Mouse (Mus musculus) stomach, embryonic 14.5 days (tissue): Measurements from ENCODE around the gene Pnp. TPM values are rescaled to one million over a fixed set of nuclear protein-coding genes. Genes with fewer than 3 reads are reported as not detected.
"Not testable (repeated sequence)": the region's sequence is repeated elsewhere in the genome, so short reads cannot be mapped to it uniquely, and the experiment has no call there.

Experiments used
- ATAC-seq: fragments of 200-750 bp; cut with Nextera tagmentation; 2 replicates; pipeline ENCODE4 v1.8.0; 2017; ENCODE audit warnings: low read depth, moderate TSS enrichment; ENCODE audit not compliant: insufficient number of reproducible peaks, insufficient read depth, low FRiP score
- H3K27ac ChIP-seq: fragments of 300-500 bp; sonication (generic); 2 replicates; pipeline ENCODE4 v1.5.1; 2014; ENCODE audit warnings: mild to moderate bottlenecking, low read length, moderate library complexity, mixed read lengths
- H3K27me3 ChIP-seq: fragments of 300-500 bp; sonication (generic); 2 replicates; pipeline ENCODE4 v1.6.1; 2014; ENCODE audit warnings: low read length, control low read depth, mixed read lengths; ENCODE audit not compliant: control insufficient read depth, insufficient read depth
- H3K36me3 ChIP-seq: fragments of 300-500 bp; sonication (generic); 2 replicates; pipeline ENCODE4 v1.6.1; 2014; ENCODE audit warnings: mild to moderate bottlenecking, control low read depth, low read length, moderate library complexity, mixed read lengths; ENCODE audit not compliant: control insufficient read depth, insufficient read depth
- H3K4me1 ChIP-seq: fragments of 300-500 bp; sonication (generic); 2 replicates; pipeline ENCODE4 v1.6.1; 2014; ENCODE audit warnings: low read length, control low read depth, mixed read lengths; ENCODE audit not compliant: control insufficient read depth, insufficient read depth
- H3K4me2 ChIP-seq: fragments of 300-500 bp; sonication (generic); replicated peaks from 2 replicates; pipeline ENCODE4 v1.6.1; 2014; ENCODE audit warnings: low read depth, low read length, control low read depth
- H3K4me3 ChIP-seq: fragments of 300-500 bp; sonication (generic); 2 replicates; pipeline ENCODE4 v1.5.1; 2014; ENCODE audit warnings: low read depth, low read length, control low read depth
- H3K9ac ChIP-seq: fragments of 300-500 bp; sonication (generic); replicated peaks from 2 replicates; pipeline ENCODE4 v1.6.1; 2014; ENCODE audit warnings: low read depth, mild to moderate bottlenecking, control low read depth, low read length, moderate library complexity, mixed read lengths
- H3K9me3 ChIP-seq: fragments of 300-500 bp; sonication (generic); 2 replicates; pipeline ENCODE4 v1.6.1; 2016; ENCODE audit warnings: low read depth, low read length, control low read depth; ENCODE audit not compliant: control insufficient read depth
- WGBS: fragments of 180-500 bp; shearing (Covaris S2); extraction: QIAGEN DNeasy Blood & Tissue Kit; methylation state at CpG from one replicate; pipeline ENCODE4 v1.1.7; 2014; 5-methylcytosine and 5-hydroxymethylcytosine counted together
- polyA plus RNA-seq: library from polyadenylated mRNA; unstranded; fragments of >200 nt; fragmentation: Nextera tagmentation; extraction: Ambion mirVana; gene quantifications from 2 replicates; pipeline ENCODE4 v1.2.1, GENCODE M21; 2014

Gene Pnp
- polyA plus RNA-seq, 1 experiment from 2014 or later = 59.5 TPM

DNA sequence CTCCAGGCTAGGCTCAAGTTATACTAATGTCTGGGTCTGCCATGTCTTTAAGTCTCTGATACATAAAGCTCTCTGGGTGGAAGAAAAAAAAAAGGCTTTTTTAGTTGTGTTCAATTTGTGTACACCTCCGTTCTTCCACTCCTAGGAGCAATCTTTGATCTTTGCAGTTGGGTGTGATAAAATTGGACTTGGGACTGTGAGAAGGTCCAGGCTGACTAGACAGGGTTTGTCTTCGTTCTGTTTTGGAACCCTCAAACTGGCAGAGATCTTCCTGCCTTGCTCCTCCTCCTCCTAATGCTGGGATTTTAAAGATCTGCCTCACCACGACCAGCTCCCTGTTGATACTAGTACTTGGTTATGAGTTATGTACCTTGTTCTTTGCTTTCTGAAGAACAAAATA, 26.3 kb downstream of the Pnp start:
- H3K9me3 ChIP-seq, H3K4me1 ChIP-seq, H3K27ac ChIP-seq, H3K9ac ChIP-seq, ATAC-seq, H3K4me2 ChIP-seq, H3K4me3 ChIP-seq, H3K27me3 ChIP-seq, H3K36me3 ChIP-seq: not testable (repeated sequence)
- 76% methylated on average over 3 of the region's 3 CpGs for WGBS

DNA sequence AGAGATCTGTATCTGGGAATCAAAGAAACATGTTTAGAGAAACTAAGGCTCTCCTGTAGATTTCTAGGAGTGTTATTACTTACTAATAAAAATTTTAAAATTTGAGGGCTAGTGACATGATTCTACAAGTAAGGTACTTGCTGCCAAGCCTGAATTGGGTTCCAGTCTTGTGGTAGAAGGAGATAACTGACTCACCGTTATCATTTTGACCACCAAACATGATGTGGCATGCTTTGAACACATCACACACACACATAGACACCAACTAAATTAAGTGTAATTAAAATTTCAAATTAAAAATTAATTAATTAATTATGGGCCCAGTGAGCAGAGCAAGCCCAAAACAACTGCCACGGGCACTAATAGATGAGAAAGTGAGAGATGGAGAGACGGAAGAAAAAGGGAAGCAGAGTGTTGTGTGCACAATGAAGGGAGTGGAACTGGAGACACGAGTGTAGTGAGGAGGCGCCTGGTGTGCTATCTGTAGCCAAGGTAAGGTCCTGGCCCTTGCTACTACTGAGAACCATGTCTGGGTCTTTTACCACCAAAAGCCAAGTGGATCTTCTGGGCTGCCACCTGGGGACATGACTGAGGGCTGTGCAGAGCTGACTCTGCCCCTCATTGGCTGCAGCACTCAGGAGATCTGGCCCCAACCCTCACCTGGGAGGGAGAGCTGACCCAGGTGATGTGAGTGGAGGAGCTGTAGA, 27.6 kb downstream of the Pnp start:
- 89% methylated on average over 5 of the region's 5 CpGs for WGBS
- not testable (repeated sequence) for H3K36me3 ChIP-seq, ATAC-seq, H3K9ac ChIP-seq, H3K4me2 ChIP-seq, H3K9me3 ChIP-seq, H3K4me1 ChIP-seq, H3K4me3 ChIP-seq, H3K27me3 ChIP-seq, H3K27ac ChIP-seq

DNA sequence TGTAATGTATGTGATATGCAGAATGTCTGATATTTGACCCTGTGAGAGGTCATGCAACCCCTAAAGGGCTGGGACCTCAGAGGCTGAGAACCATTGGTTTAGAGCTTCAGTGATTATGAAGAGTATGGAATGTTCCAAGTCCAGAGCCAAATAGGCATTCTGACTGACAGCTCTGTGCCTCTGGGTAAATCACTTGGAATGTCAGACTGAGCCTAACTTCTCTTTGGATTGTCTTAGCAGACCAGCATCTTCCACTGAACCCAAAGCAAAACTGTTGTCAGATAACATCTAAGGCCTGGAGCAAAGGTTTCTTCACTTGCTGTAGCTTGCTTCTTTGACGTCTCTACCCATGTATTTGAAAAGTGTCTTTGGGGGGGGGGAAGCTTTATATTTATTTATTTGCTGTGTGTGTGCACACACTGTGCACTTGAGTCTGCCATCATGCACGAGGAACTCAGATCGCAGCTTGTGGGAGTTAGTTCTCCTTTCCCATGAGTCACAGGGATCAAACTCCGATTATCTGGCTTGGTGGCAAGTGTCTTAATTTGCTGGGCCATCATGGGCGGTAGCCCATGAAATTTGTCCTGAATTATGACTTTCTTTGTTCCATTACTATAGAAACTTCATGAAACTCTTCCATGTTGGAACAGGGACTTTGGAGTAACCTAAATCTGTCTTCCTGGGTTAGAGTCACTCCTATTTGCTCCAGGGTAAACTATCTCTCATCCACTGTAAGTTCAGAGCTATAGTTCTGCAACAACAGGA, 37.5 kb downstream of the Pnp start:
- Histone ChIP-seq H3K9ac (no peak overlapping the region), H3K27me3 (no peaks in the 10 kb centered on the region), H3K9me3 (no peaks in the 10 kb centered on the region), H3K4me2 (no peak overlapping the region), H3K27ac (no peak overlapping the region), H3K36me3 (no peaks in the 10 kb centered on the region), H3K4me1 (no peaks in the 10 kb centered on the region), H3K4me3 (no peak overlapping the region)
- ATAC-seq = no peak
- 87% methylated on average over 5 of the region's 5 CpGs for WGBS

DNA sequence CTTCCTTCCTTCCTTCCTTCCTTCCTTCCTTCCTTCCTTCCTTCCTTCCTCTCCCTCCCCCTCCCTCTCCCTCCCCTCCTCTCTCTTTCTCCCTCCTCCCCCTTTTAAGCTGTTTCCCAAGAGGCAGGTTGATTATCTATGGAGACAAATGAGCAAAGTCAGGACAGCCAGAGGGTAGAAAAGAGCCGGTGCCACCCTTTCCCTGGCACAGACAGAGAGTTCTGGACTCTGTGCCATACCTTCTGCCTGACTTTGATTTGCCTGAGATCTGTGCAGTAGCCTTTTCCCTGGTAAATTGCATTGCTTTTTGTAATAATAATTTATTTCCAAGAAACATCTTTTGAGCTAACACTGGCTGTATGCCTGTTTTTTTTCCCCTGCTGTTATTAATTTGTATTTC, 38.2 kb downstream of the Pnp start:
- 11% methylated on average over 1 of the region's 1 CpGs for WGBS
- Histone ChIP-seq H3K36me3 (no peaks in the 10 kb centered on the region), H3K4me1 (no peaks in the 10 kb centered on the region), H3K27ac (no peak overlapping the region), H3K9me3 (no peaks in the 10 kb centered on the region), H3K9ac (no peak overlapping the region), H3K4me2 (no peak overlapping the region), H3K27me3 (no peaks in the 10 kb centered on the region), H3K4me3 (no peak overlapping the region)
- no peak for ATAC-seq

DNA sequence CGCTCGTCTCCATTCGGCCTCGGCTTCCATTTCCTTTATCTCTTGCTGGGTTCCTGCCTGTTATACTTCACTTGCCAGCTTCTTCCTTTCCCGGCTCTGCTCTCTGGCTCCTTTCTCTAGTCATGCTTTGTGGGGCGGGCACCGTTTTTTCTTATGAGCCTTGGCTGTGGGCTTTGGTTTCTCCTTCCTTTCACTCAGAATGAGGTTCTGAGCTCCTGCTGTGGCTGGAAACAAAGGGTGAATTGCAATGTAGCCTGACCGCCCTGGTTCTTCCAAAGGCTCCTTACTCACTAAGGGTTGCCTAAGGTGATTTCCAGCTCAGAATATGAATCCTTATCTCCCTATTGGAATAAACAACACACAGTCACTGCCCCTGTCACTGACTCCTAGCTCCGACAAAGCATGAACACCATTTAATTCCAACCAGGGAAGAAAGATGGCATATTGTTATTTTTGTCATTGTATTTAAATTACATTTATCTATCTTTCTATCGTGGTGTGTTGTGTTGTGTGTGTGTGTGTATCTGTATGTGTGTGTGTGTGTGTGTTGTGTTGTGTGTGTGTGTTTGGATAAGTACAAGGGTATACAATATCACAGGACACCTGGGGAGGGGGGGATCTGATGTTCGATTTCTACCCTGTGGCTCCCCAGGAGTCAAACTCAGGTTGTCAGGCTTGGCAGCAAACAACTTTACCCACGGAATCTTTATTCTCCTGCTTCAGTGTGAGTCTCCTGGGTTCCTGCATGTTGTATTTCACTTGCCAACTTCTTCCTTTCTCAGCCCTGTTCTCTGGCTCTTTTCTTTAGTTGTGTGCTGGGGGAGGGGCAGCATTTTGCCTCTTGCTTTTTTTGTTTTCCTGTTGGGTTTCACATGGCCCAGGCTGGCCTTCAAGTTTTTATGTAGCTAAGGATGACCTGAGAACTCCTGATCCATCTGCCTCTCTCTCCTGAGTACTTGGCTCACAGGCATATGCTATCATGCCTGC, 39.0 kb downstream of the Pnp start:
- Histone ChIP-seq H3K4me2 (no peak overlapping the region), H3K27me3 (no peaks in the 10 kb centered on the region), H3K4me1 (no peaks in the 10 kb centered on the region), H3K4me3 (no peak overlapping the region), H3K9me3 (no peaks in the 10 kb centered on the region), H3K9ac (no peak overlapping the region), H3K27ac (no peak overlapping the region), H3K36me3 (no peaks in the 10 kb centered on the region)
- WGBS = 39% methylated on average over 12 of the region's 12 CpGs
- no peak for ATAC-seq

DNA sequence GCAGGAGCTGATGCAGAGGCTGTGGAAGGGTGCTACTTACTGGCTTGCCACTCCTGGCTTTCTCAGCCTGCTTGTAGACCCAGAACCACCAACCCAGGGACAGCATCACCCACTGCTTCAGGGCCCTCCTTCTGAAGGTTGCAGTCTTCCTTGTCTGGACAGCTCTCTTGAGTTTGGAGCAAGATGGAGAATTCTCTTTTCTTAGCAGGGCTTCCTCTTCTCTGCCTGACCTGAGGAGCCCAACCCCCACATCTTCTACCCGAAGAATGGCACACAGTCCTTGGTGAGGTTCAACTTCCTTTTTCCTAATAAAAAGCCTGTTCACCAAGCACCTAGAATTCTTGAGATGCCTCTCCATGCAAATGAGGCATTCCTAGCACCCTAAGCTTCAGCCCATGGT, 39.9 kb downstream of the Pnp start:
- WGBS = 83% methylated on average over 1 of the region's 1 CpGs
- H3K9ac ChIP-seq = no peak overlapping the region
- H3K27ac ChIP-seq = no peak overlapping the region
- no peaks in the 10 kb centered on the region for H3K9me3 ChIP-seq
- no peak overlapping the region for H3K4me2 ChIP-seq
- no peaks in the 10 kb centered on the region for H3K4me1 ChIP-seq
- H3K27me3 ChIP-seq = no peaks in the 10 kb centered on the region
- H3K36me3 ChIP-seq = no peaks in the 10 kb centered on the region
- ATAC-seq = no peak
- no peak overlapping the region for H3K4me3 ChIP-seq

DNA sequence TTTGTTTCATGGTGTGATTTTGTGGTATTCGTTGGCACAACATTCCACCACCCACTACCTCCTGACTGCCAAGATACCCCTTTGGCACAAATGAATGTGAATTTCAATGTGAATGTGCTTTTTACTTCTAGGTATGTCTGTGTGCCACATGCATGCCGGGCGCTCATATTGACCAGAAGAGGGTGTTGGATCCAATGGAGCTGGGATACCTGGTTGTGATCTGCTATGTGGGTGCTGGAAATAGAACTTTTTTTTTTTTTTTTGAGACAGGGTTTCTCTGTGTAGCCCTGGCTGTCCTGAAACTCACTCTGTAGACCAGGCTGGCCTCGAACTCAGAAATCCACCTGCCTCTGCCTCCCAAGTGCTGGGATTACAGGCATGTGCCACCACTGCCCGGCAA, 42.2 kb downstream of the Pnp start:
- H3K9me3 ChIP-seq, H3K9ac ChIP-seq, H3K4me2 ChIP-seq, H3K27ac ChIP-seq, H3K4me3 ChIP-seq, H3K27me3 ChIP-seq, ATAC-seq, H3K36me3 ChIP-seq, H3K4me1 ChIP-seq: not testable (repeated sequence)
- 95% methylated on average over 5 of the region's 5 CpGs for WGBS

DNA sequence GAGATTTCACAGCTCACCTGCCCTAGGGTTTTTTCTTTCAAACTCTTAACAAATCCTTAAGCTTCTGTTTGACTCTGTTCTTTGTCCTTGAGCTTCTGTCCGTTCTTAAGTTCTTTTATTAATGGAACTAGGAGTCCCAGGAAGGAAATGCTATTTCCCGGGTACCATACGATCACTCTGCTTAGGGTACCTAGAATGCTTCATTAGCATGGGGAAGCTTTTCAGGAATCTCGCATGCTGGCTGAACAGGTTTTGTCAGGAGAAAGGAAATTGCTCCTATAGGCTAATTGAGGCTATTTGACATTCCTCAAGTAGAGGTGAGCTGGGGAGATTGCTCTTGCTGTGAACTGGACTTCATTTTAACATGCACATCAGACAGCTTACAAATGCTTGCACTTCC, 42.8 kb downstream of the Pnp start:
- no peak overlapping the region for H3K4me2 ChIP-seq
- 26% methylated on average over 4 of the region's 4 CpGs for WGBS
- no peak for ATAC-seq

More for the DNA sequence above, 42.8 kb downstream of the Pnp start:
- no peaks in the 10 kb centered on the region for H3K27me3 ChIP-seq
- no peaks in the 10 kb centered on the region for H3K9me3 ChIP-seq
- H3K4me1 ChIP-seq = no peaks in the 10 kb centered on the region
- no peak overlapping the region for H3K4me3 ChIP-seq
- no peaks in the 10 kb centered on the region for H3K36me3 ChIP-seq
- H3K9ac ChIP-seq = no peak overlapping the region
- H3K27ac ChIP-seq = no peak overlapping the region
